Mouse (Mus musculus): ENCODE results near the gene Tmem235.

Gene Tmem235

GRCm38 (mm10) chr11:117896533-117896932 lies 36.0 kb downstream of the Tmem235 start:
- DNase-seq, result no peak

- DNase-seq, result no peak
Measured at GRCm38 (mm10) chr11:117902282-117902681, 41.7 kb downstream of the Tmem235 start.

GRCm38 (mm10) chr11:117904442-117904841 lies 43.9 kb downstream of the Tmem235 start:
- no peak for DNase-seq

- DNase-seq, result no peak
Measured at GRCm38 (mm10) chr11:117909337-117909736, 48.8 kb downstream of the Tmem235 start.

GRCm38 (mm10) chr11:117912684-117913352 lies 52.3 kb downstream of the Tmem235 start:
- DNase-seq, result peak; percentile 76

- DNase-seq, result no peak
Measured at GRCm38 (mm10) chr11:117914531-117914930, 54.0 kb downstream of the Tmem235 start.

Data from right cerebral cortex, adult 18-20 months (tissue).